9 mouse cellular contexts compared by ENCODE assay signal in genomic region chr11:90270132-90270877, GRCm38 (mm10).
"Had no signal": no experiment of that assay in that cellular context is flagged by ENCODE, and none has a peak within 500 bp of the region (broad histone marks: within the 10 kb centered on the region; RNA-seq: fewer than 3 reads in every experiment).

No protein-coding gene starts in this region.

- H3K4me3 ChIP-seq: kidney, embryonic 15.5 days; limb, embryonic 10.5 days; liver, embryonic 13.5 days; lung, embryonic 15.5 days; midbrain, embryonic 15.5 days; neural tube, embryonic 13.5 days had no signal

- H3K9me3 ChIP-seq: kidney, embryonic 15.5 days; limb, embryonic 10.5 days; liver, embryonic 13.5 days; lung, embryonic 15.5 days; midbrain, embryonic 15.5 days; neural tube, embryonic 13.5 days had no signal

- H3K27ac ChIP-seq: limb, embryonic 10.5 days; liver, embryonic 13.5 days; lung, embryonic 15.5 days had no signal

- H3K9ac ChIP-seq: kidney, embryonic 15.5 days; liver, embryonic 13.5 days; liver, postnatal 0 days; lung, embryonic 15.5 days; midbrain, embryonic 15.5 days; neural tube, embryonic 13.5 days had no signal

- DNase-seq: liver, embryonic 13.5 days; liver, postnatal 0 days; right cerebral cortex, postnatal 14 days; thymus, postnatal 4 days had no signal

- H3K4me2 ChIP-seq: liver, embryonic 13.5 days; lung, embryonic 15.5 days; midbrain, embryonic 15.5 days had no signal

- H3K27me3 ChIP-seq: kidney, embryonic 15.5 days; liver, embryonic 13.5 days; lung, embryonic 15.5 days; midbrain, embryonic 15.5 days; neural tube, embryonic 13.5 days had no signal

- H3K4me1 ChIP-seq: liver, embryonic 13.5 days; lung, embryonic 15.5 days had no signal
